Mouse (Mus musculus) retina, embryonic 14.5 days (tissue): ENCODE results near the gene Scml2.
A peak's percentile ranks its signal among the peaks of the same experiment; 100 is the strongest.
"Not testable (repeated sequence)": the region's sequence is repeated elsewhere in the genome, so short reads cannot be mapped to it uniquely, and the experiment has no call there.

Experiments used
- DNase-seq: peaks from one replicate; pipeline ENCODE4 v3.0.0-alpha.2; 2015; ENCODE audit warnings: low spot score

The Scml2 gene

GRCm38 (mm10) chrX:161116893-161117292 lies at the start of gene Scml2:
TSS of gene Scml2 (plus strand) at chrX:161117193.
- not testable (repeated sequence) for DNase-seq

- DNase-seq: not testable (repeated sequence)
Observed at GRCm38 (mm10) chrX:161075576-161075975, 41.4 kb upstream of the Scml2 start.

GRCm38 (mm10) chrX:161162314-161163068 lies 45.5 kb downstream of the Scml2 start:
- DNase-seq: peak; percentile 71

DNA sequence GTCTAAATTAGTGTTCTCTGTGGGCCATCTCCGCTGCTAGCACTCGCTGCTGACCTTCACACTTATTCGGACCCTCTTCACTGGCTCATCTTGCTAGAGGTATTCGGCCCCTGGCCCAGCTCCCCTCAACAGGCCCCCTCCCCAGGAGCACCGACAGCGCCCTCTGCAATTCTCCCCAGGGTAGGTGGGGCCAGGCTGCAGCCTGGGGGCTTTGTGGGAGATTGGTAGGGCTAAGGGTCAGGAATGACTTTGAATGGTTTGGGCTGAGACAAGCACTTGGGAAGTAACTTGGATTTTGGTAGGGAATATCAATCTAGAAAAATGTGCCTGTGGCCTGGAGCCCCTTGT lies 46.0 kb downstream of the Scml2 start:
- no peak for DNase-seq

GRCm38 (mm10) chrX:161287156-161287555 lies 170.2 kb downstream of the Scml2 start, which contains the start of gene Gm15262:
TSS of gene Gm15262 (plus strand) at chrX:161287456.
- not testable (repeated sequence) for DNase-seq
